Mouse (Mus musculus) liver, embryonic 14.5 days (tissue): ENCODE measurements around the gene Hpn. TPM values are rescaled to one million over a fixed set of nuclear protein-coding genes. Genes with fewer than 3 reads are reported as not detected.

Experiments
- ATAC-seq: fragments of 200-750 bp; cut with Nextera tagmentation; 2 replicates; pipeline ENCODE4 v1.8.0; 2017; ENCODE audit warnings: moderate number of reproducible peaks, mild to moderate bottlenecking, moderate library complexity; ENCODE audit not compliant: insufficient read depth
- DNase-seq, 3 experiments: peaks; one replicate each; pipeline ENCODE4 v3.0.0-alpha.2; 2012 to 2013; ENCODE audit warnings: low read depth in 3 of 3, low spot score in 3 of 3
- H3K27ac ChIP-seq: fragments of 300-500 bp; sonication (generic); 2 replicates; pipeline ENCODE4 v1.5.1; 2014; ENCODE audit warnings: moderate library complexity, mild to moderate bottlenecking, control low read depth, inconsistent platforms
- H3K27me3 ChIP-seq: fragments of 300-500 bp; sonication (generic); 2 replicates; pipeline ENCODE4 v1.6.1; 2014; ENCODE audit warnings: mild to moderate bottlenecking, low read length, moderate library complexity; ENCODE audit not compliant: control insufficient read depth, insufficient read depth
- H3K36me3 ChIP-seq: fragments of 300-500 bp; sonication (generic); replicated peaks from 2 replicates; pipeline ENCODE4 v1.6.1; 2014; ENCODE audit warnings: low read depth; ENCODE audit not compliant: control insufficient read depth, insufficient read depth
- H3K4me1 ChIP-seq, 2 experiments: fragments of 200-500 bp in 1 of 2; fragments of 300-500 bp in 1 of 2; sonication (generic) in 1 of 2; replicated peaks; 2 replicates each; pipeline ENCODE4 v1.6.1; 2012 to 2014; ENCODE audit warnings: antibody characterized with exemption in 1 of 2, inconsistent platforms in 1 of 2, low read length in 1 of 2; ENCODE audit not compliant: control insufficient read depth in 2 of 2, insufficient read depth in 2 of 2
- H3K4me2 ChIP-seq: fragments of 300-500 bp; sonication (generic); 2 replicates; pipeline ENCODE4 v1.6.1; 2014; ENCODE audit warnings: low read depth, mild to moderate bottlenecking, control low read depth, moderate library complexity
- H3K4me3 ChIP-seq, 2 experiments: fragments of 200-500 bp in 1 of 2; fragments of 300-500 bp in 1 of 2; sonication (generic) in 1 of 2; 2 replicates each; pipeline ENCODE4 v1.5.1; 2012 to 2014; ENCODE audit warnings: low read depth in 2 of 2, low read length in 2 of 2, mild to moderate bottlenecking in 2 of 2, control low read depth in 1 of 2, inconsistent platforms in 1 of 2, moderate library complexity in 1 of 2; ENCODE audit not compliant: insufficient read depth in 1 of 2
- H3K9ac ChIP-seq: fragments of 300-500 bp; sonication (generic); replicated peaks from 2 replicates; pipeline ENCODE4 v1.6.1; 2014; ENCODE audit warnings: mild to moderate bottlenecking, control low read depth, moderate library complexity
- H3K9me3 ChIP-seq: fragments of 300-500 bp; sonication (generic); 2 replicates; pipeline ENCODE4 v1.6.1; 2016; ENCODE audit warnings: low read length, mixed read lengths; ENCODE audit not compliant: control insufficient read depth
- CTCF ChIP-seq: IDR thresholded peaks from 2 replicates; pipeline ENCODE4 v1.5.1; 2016; ENCODE audit warnings: antibody characterized with exemption, low read depth, control low read depth
- EP300 ChIP-seq: IDR thresholded peaks from 2 replicates; pipeline ENCODE4 v1.6.1; 2016; ENCODE audit warnings: antibody characterized with exemption, low read depth
- WGBS: fragments of 180-500 bp; shearing (Covaris S2); extraction: QIAGEN DNeasy Blood & Tissue Kit; methylation state at CpG from one replicate; pipeline ENCODE4 v1.1.7; 2014; ENCODE audit not compliant: insufficient replicate concordance; 5-methylcytosine and 5-hydroxymethylcytosine counted together
- polyA plus RNA-seq, 2 experiments: library from polyadenylated mRNA; depleted of rRNA in 1 of 2; stranded (reverse) in 1 of 2; unstranded in 1 of 2; fragments of >200 nt; fragmentation: Nextera tagmentation in 1 of 2; extraction: Ambion mirVana in 1 of 2; gene quantifications; 2 replicates each; pipeline versions ENCODE4 v1.2.1 to v1.2.3; 2012 to 2014

The Hpn gene
- polyA plus RNA-seq, 2 experiments: 43.3 to 44.7 TPM

GRCm38 (mm10) chr7:31112036-31112435, 3.1 kb downstream of the Hpn start:
- DNase-seq (no peak), ATAC-seq (no peak)
- TF ChIP-seq EP300 (no peak), CTCF (no peak)
- no peak overlapping the region for H3K4me2 ChIP-seq
- H3K9ac ChIP-seq: no peak overlapping the region
- H3K27ac ChIP-seq: no peak overlapping the region
- H3K27me3 ChIP-seq: no peaks in the 10 kb centered on the region
- WGBS: 25% methylated on average over 4 of the region's 4 CpGs
- no peaks in the 10 kb centered on the region for H3K36me3 ChIP-seq
- peaks cover 0 to 19% of the 10 kb centered on the region in 2 experiments; a peak in 2 of 4 replicates for H3K4me1 ChIP-seq
- H3K9me3 ChIP-seq: no peaks in the 10 kb centered on the region
- H3K4me3 ChIP-seq: no peak overlapping the region

GRCm38 (mm10) chr7:31110861-31111385, 4.2 kb downstream of the Hpn start:
- no peak for ATAC-seq

GRCm38 (mm10) chr7:31109796-31110195, 5.3 kb downstream of the Hpn start:
- no peak for ATAC-seq
- Histone ChIP-seq H3K27ac (no peak overlapping the region), H3K9ac (no peak overlapping the region)

More at GRCm38 (mm10) chr7:31110861-31111385, 4.2 kb downstream of the Hpn start:
- 40% methylated on average over 15 of the region's 15 CpGs for WGBS
- no peak for DNase-seq
- H3K4me2 ChIP-seq: no peak overlapping the region
- no peaks in the 10 kb centered on the region for H3K36me3 ChIP-seq
- H3K9me3 ChIP-seq: no peaks in the 10 kb centered on the region
- H3K9ac ChIP-seq: no peak overlapping the region
- no peak overlapping the region for H3K27ac ChIP-seq
- H3K27me3 ChIP-seq: no peaks in the 10 kb centered on the region
- H3K4me1 ChIP-seq: peaks cover 0 to 19% of the 10 kb centered on the region in 2 experiments; a peak in 2 of 4 replicates
- no peak for TF ChIP-seq CTCF
- TF ChIP-seq EP300: no peak
- H3K4me3 ChIP-seq: no peak overlapping the region

DNA sequence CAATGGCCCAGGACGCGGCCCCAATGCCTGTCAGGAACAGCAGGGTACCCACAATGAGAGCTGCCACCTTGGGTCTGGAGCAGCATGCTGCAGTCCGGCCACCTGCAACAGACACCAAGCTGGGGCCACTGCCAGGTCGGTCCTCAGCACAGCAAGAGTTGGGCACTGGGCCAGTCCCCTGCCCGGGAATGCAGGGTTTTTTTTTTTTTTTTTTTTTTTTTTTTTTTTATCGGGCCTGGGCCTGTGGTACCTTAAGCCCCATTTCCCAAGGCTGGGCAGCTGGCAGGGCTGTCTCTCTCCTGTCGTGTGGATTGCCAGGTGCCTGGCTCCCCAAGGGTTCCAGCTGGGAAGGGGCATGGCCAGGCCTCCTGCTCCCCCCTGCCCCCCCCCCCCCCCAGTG, 6.0 kb downstream of the Hpn start:
- peaks cover 0 to 16% of the 10 kb centered on the region in 2 experiments; a peak in 2 of 4 replicates for H3K4me1 ChIP-seq
- no peak overlapping the region for H3K4me2 ChIP-seq
- WGBS: 44% methylated on average over 7 of the region's 7 CpGs
- no peak overlapping the region for H3K9ac ChIP-seq
- no peaks in the 10 kb centered on the region for H3K9me3 ChIP-seq
- TF ChIP-seq EP300: no peak
- no peak for TF ChIP-seq CTCF
- no peaks in the 10 kb centered on the region for H3K36me3 ChIP-seq
- H3K27ac ChIP-seq: no peak overlapping the region
- ATAC-seq (no peak), DNase-seq (no peak)
- H3K27me3 ChIP-seq: no peaks in the 10 kb centered on the region
- no peak overlapping the region for H3K4me3 ChIP-seq

More at GRCm38 (mm10) chr7:31109796-31110195, 5.3 kb downstream of the Hpn start:
- Histone ChIP-seq H3K4me3 (no peak overlapping the region), H3K9me3 (no peaks in the 10 kb centered on the region), H3K4me1 (peaks cover 0 to 16% of the 10 kb centered on the region in 2 experiments; a peak in 2 of 4 replicates), H3K36me3 (no peaks in the 10 kb centered on the region), H3K4me2 (no peak overlapping the region), H3K27me3 (no peaks in the 10 kb centered on the region)
- TF ChIP-seq CTCF (no peak), EP300 (no peak)
- no peak for DNase-seq
- 68% methylated on average over 5 of the region's 5 CpGs for WGBS

GRCm38 (mm10) chr7:31107781-31108180, 7.3 kb downstream of the Hpn start:
- no peak for DNase-seq

More at GRCm38 (mm10) chr7:31107781-31108180, 7.3 kb downstream of the Hpn start:
- TF ChIP-seq CTCF: no peak
- no peak for TF ChIP-seq EP300
- H3K27me3 ChIP-seq: no peaks in the 10 kb centered on the region
- H3K9ac ChIP-seq: no peak overlapping the region
- H3K4me2 ChIP-seq: no peak overlapping the region
- no peak overlapping the region for H3K27ac ChIP-seq
- no peak overlapping the region for H3K4me3 ChIP-seq
- H3K4me1 ChIP-seq: peaks cover 0 to 12% of the 10 kb centered on the region in 2 experiments; a peak in 2 of 4 replicates
- WGBS: 63% methylated on average over 11 of the region's 11 CpGs
- ATAC-seq: no peak
- no peaks in the 10 kb centered on the region for H3K9me3 ChIP-seq
- H3K36me3 ChIP-seq: no peaks in the 10 kb centered on the region
